Mouse (Mus musculus) liver, embryonic 14.5 days (tissue): ENCODE measurements at regions not wholly inside any gene's neighbourhood (a gene's known extent, or its start where the extent isn't known, plus 50 kb on each side); places are given as distances from the start of the nearest gene placed in this dataset.

ENCODE experiments used
- CTCF ChIP-seq: IDR thresholded peaks from 2 replicates; pipeline ENCODE4 v1.5.1; 2016; ENCODE audit warnings: antibody characterized with exemption, low read depth, control low read depth
- EP300 ChIP-seq: IDR thresholded peaks from 2 replicates; pipeline ENCODE4 v1.6.1; 2016; ENCODE audit warnings: antibody characterized with exemption, low read depth

DNA sequence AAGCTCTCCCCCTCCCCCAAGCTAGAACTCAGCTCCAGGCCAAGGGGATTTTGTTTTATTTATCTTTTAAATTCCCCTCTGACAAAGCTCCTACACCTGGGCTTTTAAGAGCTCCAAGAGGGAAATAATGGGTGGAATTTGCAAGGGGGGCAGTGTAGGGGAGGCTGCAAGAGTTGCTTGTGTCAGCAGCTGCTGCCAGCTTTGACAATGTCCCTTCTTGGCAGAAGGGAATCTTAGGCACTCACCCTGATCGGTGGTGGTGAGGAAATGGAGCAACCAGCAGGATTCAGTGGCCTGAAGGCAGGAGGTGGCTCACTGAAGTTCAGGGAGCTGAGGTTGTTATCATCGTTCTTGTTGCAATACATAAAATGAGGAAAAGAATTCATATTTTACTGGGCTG, 72.8 kb upstream of the Tnp1 start:
- TF ChIP-seq CTCF: no peak
- no peak for TF ChIP-seq EP300
